Mouse (Mus musculus): ENCODE results near the gene Tmem161a.
A peak's percentile ranks its signal among the peaks of the same experiment; 100 is the strongest.

Gene Tmem161a

GRCm38 (mm10) chr8:70172043-70172681, at the start of gene Tmem161a:
Gene Tmem161a (plus strand): TSS chr8:70172356.
- DNase-seq (ENCODE audit: low spot score in 2 of 2) = peak; percentile 90 to 91

GRCm38 (mm10) chr8:70122863-70123262, 49.3 kb upstream of the Tmem161a start:
- DNase-seq (ENCODE audit: low spot score in 2 of 2) = no peak

GRCm38 (mm10) chr8:70124992-70125391, 47.2 kb upstream of the Tmem161a start:
- no peak for DNase-seq (ENCODE audit: low spot score in 2 of 2)

- DNase-seq (ENCODE audit: low spot score in 2 of 2) = no peak
Observed at GRCm38 (mm10) chr8:70128435-70128834, 43.7 kb upstream of the Tmem161a start.

- DNase-seq (ENCODE audit: low spot score in 2 of 2) = no peak
Observed at GRCm38 (mm10) chr8:70129309-70129952, 42.7 kb upstream of the Tmem161a start.

GRCm38 (mm10) chr8:70130066-70130465, 42.1 kb upstream of the Tmem161a start:
- DNase-seq (ENCODE audit: low spot score in 2 of 2) = no peak

GRCm38 (mm10) chr8:70131166-70131883, 40.8 kb upstream of the Tmem161a start, which contains the start of gene Nr2c2ap:
Gene Nr2c2ap (plus strand): TSS chr8:70131333.
- peak; percentile 85 to 87 for DNase-seq (ENCODE audit: low spot score in 2 of 2)

- no peak for DNase-seq (ENCODE audit: low spot score in 2 of 2)
Observed at GRCm38 (mm10) chr8:70134086-70134485, 38.1 kb upstream of the Tmem161a start.

GRCm38 (mm10) chr8:70134931-70135330, 37.2 kb upstream of the Tmem161a start:
- DNase-seq (ENCODE audit: low spot score in 2 of 2) = no peak

- DNase-seq (ENCODE audit: low spot score in 2 of 2) = no peak
Observed at GRCm38 (mm10) chr8:70136591-70136990, 35.6 kb upstream of the Tmem161a start.

GRCm38 (mm10) chr8:70137890-70138289, 34.3 kb upstream of the Tmem161a start:
- no peak for DNase-seq (ENCODE audit: low spot score in 2 of 2)

GRCm38 (mm10) chr8:70139026-70139857, 32.9 kb upstream of the Tmem161a start, which contains the start of the genes Rfxank, Borcs8 and Mef2b:
Gene Rfxank (minus strand): TSS chr8:70139154.
Gene Borcs8 (plus strand): TSS chr8:70139499.
Gene Mef2b (plus strand): TSS chr8:70139711.
- peak; percentile 99 for DNase-seq (ENCODE audit: low spot score in 2 of 2)

GRCm38 (mm10) chr8:70139981-70140380, 32.2 kb upstream of the Tmem161a start:
- DNase-seq (ENCODE audit: low spot score in 2 of 2) = no peak

- no peak for DNase-seq (ENCODE audit: low spot score in 2 of 2)
Observed at GRCm38 (mm10) chr8:70147678-70148607, 24.2 kb upstream of the Tmem161a start.

- no peak for DNase-seq (ENCODE audit: low spot score in 2 of 2)
Observed at GRCm38 (mm10) chr8:70150158-70150557, 22.0 kb upstream of the Tmem161a start.

- peak; percentile 83 to 84 for DNase-seq (ENCODE audit: low spot score in 2 of 2)
Observed at GRCm38 (mm10) chr8:70152537-70153257, 19.5 kb upstream of the Tmem161a start.

- DNase-seq (ENCODE audit: low spot score in 2 of 2) = no peak
Observed at GRCm38 (mm10) chr8:70157240-70157800, 14.8 kb upstream of the Tmem161a start.

- DNase-seq (ENCODE audit: low spot score in 2 of 2) = peak; percentile 80 to 81
Observed at GRCm38 (mm10) chr8:70158069-70158853, 13.9 kb upstream of the Tmem161a start.

GRCm38 (mm10) chr8:70159211-70159610, 12.9 kb upstream of the Tmem161a start:
- DNase-seq (ENCODE audit: low spot score in 2 of 2) = no peak
